Mouse (Mus musculus): ENCODE data around the gene Klhl13. TPM values are rescaled to one million over a fixed set of nuclear protein-coding genes. Genes with fewer than 3 reads are reported as not detected.

Klhl13 gene
- polyA plus RNA-seq (2012; rRNA removed): 86.7 and 112 TPM in 2 replicates

GRCm38 (mm10) chrX:23364514-23365381, at the start of gene Klhl13:
Gene Klhl13 (minus strand): TSS chrX:23365082.
- TF ChIP-seq CTCF (IDR thresholded peaks at IDR 0.05; ENCODE audit: borderline replicate concordance, extremely low read depth, insufficient read depth, insufficient read length): no peak
- TF ChIP-seq POLR2A (IDR thresholded peaks at IDR 0.05; ENCODE audit: borderline replicate concordance, extremely low read depth, insufficient read depth, insufficient read length, poor library complexity, severe bottlenecking): no peak
- DNase-seq (ENCODE audit: low read depth): peak; percentile 71

DNA sequence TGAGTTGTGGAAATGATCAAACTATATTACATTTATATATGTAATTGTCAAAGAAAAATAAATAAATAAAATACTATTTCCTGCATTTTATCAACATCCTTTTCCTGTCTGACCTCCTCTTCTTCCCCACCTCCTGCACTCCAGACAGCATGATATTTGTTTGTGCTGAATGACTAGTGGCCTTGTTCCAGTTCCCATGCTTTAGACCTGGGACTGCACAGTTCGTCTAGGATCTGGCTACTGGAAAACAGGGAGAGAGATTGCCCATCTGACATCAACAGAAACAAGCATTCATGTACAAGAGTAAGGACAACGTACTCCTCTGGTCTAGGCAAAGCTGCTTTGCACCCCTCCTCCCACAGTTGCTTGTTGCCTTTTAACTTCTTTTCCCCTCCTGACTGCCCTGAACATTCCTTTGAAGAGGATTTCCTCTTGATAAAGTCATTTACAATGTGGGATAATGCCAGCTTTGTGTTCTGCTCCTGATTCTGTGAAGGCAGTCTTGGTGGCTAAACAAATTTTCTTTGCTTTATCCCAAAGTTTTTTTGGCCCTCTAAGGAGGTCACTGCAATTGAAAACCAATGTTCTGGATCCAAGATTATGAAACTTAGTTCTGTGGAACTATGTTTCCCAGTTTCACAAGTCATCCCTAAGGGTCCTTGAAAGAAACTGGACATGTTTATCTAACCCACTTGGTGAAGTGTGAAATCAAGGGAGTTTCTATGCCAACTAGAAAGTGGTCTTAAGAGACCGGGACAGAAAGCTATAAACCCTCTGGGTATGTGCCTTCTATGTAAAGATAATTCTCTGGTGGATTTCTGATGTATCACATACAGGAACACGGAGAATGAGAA, 44.6 kb upstream of the Klhl13 start:
- TF ChIP-seq CTCF (IDR thresholded peaks at IDR 0.05; ENCODE audit: borderline replicate concordance, extremely low read depth, insufficient read depth, insufficient read length): no peak
- TF ChIP-seq POLR2A (IDR thresholded peaks at IDR 0.05; ENCODE audit: borderline replicate concordance, extremely low read depth, insufficient read depth, insufficient read length, poor library complexity, severe bottlenecking): no peak
- no peak for DNase-seq (ENCODE audit: low read depth)

DNA sequence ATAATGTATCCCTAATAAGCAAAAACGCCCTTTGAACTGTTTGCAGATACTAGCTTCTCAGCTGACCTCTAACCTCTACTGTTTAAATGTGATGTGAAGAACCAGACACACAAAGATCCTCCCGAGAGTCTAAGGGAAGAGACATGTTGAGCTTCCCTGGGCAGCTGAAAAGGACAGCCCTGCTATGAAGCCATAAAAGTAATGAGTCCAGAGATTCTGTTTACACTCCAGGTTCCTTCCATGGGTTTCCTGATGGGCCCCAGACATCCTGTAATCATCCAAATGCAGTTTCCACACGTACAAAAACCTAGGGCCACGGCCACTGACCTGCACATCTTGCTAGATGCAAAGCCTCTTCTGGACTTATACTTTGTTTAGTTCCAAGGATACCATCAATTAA, 23.8 kb upstream of the Klhl13 start:
- no peak for DNase-seq (ENCODE audit: low read depth)
- TF ChIP-seq CTCF (IDR thresholded peaks at IDR 0.05; ENCODE audit: borderline replicate concordance, extremely low read depth, insufficient read depth, insufficient read length) (no peak), POLR2A (IDR thresholded peaks at IDR 0.05; ENCODE audit: borderline replicate concordance, extremely low read depth, insufficient read depth, insufficient read length, poor library complexity, severe bottlenecking) (no peak)

DNA sequence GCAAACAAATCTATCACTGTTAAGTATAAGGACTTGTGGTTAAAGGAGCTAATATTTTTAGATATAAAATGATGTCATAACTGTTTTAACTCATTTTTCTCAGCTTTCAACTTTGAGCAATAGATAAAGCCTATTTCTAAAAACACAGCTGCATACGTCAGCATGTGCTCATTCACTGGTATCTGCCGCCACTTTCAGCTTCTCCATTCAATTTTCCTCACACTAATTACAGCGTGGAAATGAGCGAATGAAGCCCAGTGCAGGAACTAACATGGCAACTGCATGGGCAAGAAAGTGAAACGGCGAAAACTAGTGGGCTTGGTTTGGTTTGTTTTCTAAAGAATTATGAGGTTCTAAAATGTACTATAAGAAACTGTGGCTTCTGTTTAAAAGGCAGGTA, 1.4 kb downstream of the Klhl13 start:
- DNase-seq (ENCODE audit: low read depth): peak; percentile 67
- TF ChIP-seq CTCF (IDR thresholded peaks at IDR 0.05; ENCODE audit: borderline replicate concordance, extremely low read depth, insufficient read depth, insufficient read length) (no peak), POLR2A (IDR thresholded peaks at IDR 0.05; ENCODE audit: borderline replicate concordance, extremely low read depth, insufficient read depth, insufficient read length, poor library complexity, severe bottlenecking) (no peak)

DNA sequence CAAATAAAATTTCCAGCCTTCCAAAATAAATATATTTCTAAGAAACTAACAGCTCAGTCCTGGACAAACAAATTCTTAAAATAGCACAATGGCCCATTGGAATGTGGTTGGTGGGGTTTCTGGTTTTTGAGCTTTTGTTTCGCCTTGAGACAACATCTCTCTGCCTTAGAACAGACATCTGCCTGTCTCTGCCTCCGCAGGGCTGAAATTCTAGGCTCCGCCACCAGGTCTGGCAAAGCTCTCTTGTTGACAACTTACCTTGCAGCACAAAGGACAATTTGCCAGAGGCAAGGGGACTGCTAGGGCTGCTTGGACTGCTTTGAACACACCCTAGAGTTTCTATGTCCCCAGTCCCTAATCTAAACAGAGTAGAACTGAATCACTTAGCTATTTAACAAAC, 4.4 kb downstream of the Klhl13 start:
- TF ChIP-seq CTCF (IDR thresholded peaks at IDR 0.05; ENCODE audit: borderline replicate concordance, extremely low read depth, insufficient read depth, insufficient read length): no peak
- TF ChIP-seq POLR2A (IDR thresholded peaks at IDR 0.05; ENCODE audit: borderline replicate concordance, extremely low read depth, insufficient read depth, insufficient read length, poor library complexity, severe bottlenecking): no peak
- no peak for DNase-seq (ENCODE audit: low read depth)

DNA sequence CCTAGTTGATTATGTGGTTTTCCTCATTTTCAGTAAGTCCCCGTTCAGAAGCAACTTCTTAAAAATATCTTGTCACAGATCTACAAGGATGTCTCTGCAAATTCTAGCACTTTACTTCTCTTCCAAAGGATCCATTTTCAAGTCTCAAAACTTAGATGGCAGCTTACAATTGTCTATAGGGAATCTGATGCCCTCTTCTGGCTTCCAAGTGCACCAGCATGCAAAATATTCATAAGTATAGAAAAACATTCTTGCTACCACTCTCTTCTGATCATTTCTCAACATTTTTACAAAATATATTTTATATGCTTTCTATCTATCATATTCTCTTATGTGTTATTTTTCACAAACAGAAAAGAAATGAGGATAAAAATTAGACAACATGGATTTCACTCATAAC, 14.8 kb downstream of the Klhl13 start:
- TF ChIP-seq CTCF (IDR thresholded peaks at IDR 0.05; ENCODE audit: borderline replicate concordance, extremely low read depth, insufficient read depth, insufficient read length): no peak
- TF ChIP-seq POLR2A (IDR thresholded peaks at IDR 0.05; ENCODE audit: borderline replicate concordance, extremely low read depth, insufficient read depth, insufficient read length, poor library complexity, severe bottlenecking): no peak
- DNase-seq (ENCODE audit: low read depth): peak; percentile 32

DNA sequence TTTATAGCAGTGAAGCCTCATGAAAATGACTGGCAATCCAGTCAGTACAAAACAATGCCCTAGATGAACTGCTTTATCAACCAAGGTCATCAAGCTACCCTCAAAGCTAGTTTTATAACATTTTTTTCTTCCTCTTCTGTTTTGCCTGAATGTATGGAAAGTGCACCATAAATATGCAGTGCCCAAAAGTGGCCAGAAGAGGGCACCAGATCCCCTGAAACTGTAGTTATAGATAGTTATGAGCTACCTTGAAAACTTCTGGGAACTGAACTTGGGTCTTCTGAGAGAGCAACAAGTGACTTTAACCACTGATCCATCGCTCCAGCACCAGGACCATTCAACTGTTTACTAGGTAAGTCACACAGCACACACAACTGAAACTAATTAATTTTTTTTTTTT, 36.8 kb downstream of the Klhl13 start:
- no peak for DNase-seq (ENCODE audit: low read depth)
- TF ChIP-seq CTCF (IDR thresholded peaks at IDR 0.05; ENCODE audit: borderline replicate concordance, extremely low read depth, insufficient read depth, insufficient read length): no peak
- TF ChIP-seq POLR2A (IDR thresholded peaks at IDR 0.05; ENCODE audit: borderline replicate concordance, extremely low read depth, insufficient read depth, insufficient read length, poor library complexity, severe bottlenecking): no peak

- no peak for TF ChIP-seq CTCF (IDR thresholded peaks at IDR 0.05; ENCODE audit: borderline replicate concordance, extremely low read depth, insufficient read depth, insufficient read length)
- TF ChIP-seq POLR2A (IDR thresholded peaks at IDR 0.05; ENCODE audit: borderline replicate concordance, extremely low read depth, insufficient read depth, insufficient read length, poor library complexity, severe bottlenecking): no peak
These were observed 46.0 kb downstream of the Klhl13 start for GRCm38 (mm10) chrX:23318857-23319256.

DNA sequence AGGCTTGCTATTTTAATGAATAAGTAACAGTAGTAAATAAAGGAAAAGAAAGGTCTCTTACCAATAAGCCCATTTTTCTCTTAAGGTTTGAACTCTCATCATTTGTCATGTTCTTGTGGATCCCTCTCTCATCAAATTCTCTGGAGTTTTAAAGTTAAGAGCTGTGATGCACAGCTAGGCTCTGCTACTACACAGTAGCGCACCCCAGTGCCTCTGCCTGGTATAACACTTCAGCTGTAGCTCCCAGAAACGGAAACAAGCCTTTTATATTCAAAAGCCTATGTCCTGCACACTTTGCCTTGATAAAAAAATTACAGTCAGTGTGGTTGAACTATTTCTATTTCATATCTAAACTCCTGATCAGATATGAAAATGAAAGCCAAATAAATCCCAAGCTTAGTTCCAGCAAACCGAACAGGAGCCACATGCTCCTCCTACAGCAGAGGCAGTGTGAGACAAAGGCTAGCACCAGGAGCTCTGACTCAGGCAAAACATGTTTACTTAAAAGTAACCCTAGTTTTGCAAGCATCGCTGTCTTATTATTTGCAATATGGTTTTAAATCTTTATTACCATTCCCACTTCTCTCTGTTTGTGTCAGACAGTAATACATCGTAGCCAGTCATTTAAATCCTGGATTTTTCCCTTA, 68.8 kb downstream of the Klhl13 start:
- peak; percentile 86 for DNase-seq (ENCODE audit: low read depth)
- TF ChIP-seq POLR2A (IDR thresholded peaks at IDR 0.05; ENCODE audit: borderline replicate concordance, extremely low read depth, insufficient read depth, insufficient read length, poor library complexity, severe bottlenecking) (no peak), CTCF (IDR thresholded peaks at IDR 0.05; ENCODE audit: borderline replicate concordance, extremely low read depth, insufficient read depth, insufficient read length) (peak; percentile 63; the same call in 1 of the 2 replicates)

More at GRCm38 (mm10) chrX:23318857-23319256, 46.0 kb downstream of the Klhl13 start:
- DNase-seq (ENCODE audit: low read depth): no peak

GRCm38 (mm10) chrX:23285442-23285817, 79.5 kb downstream of the Klhl13 start:
- TF ChIP-seq POLR2A (IDR thresholded peaks at IDR 0.05; ENCODE audit: borderline replicate concordance, extremely low read depth, insufficient read depth, insufficient read length, poor library complexity, severe bottlenecking): no peak
- TF ChIP-seq CTCF (IDR thresholded peaks at IDR 0.05; ENCODE audit: borderline replicate concordance, extremely low read depth, insufficient read depth, insufficient read length): no peak
- peak; percentile 63 for DNase-seq (ENCODE audit: low read depth)

Measured in brain, embryonic 14.5 days (tissue).